Mouse (Mus musculus) liver, postnatal 0 days (tissue): ENCODE measurements around the gene Amacr.

Experiments used
- CTCF ChIP-seq: sonication (generic); IDR thresholded peaks from 2 replicates; pipeline ENCODE4 v1.5.1; 2016; ENCODE audit warnings: antibody characterized with exemption, low read depth
- EP300 ChIP-seq: IDR thresholded peaks from 2 replicates; pipeline ENCODE4 v1.6.1; 2016; ENCODE audit warnings: antibody characterized with exemption, low read depth, mild to moderate bottlenecking

DNA sequence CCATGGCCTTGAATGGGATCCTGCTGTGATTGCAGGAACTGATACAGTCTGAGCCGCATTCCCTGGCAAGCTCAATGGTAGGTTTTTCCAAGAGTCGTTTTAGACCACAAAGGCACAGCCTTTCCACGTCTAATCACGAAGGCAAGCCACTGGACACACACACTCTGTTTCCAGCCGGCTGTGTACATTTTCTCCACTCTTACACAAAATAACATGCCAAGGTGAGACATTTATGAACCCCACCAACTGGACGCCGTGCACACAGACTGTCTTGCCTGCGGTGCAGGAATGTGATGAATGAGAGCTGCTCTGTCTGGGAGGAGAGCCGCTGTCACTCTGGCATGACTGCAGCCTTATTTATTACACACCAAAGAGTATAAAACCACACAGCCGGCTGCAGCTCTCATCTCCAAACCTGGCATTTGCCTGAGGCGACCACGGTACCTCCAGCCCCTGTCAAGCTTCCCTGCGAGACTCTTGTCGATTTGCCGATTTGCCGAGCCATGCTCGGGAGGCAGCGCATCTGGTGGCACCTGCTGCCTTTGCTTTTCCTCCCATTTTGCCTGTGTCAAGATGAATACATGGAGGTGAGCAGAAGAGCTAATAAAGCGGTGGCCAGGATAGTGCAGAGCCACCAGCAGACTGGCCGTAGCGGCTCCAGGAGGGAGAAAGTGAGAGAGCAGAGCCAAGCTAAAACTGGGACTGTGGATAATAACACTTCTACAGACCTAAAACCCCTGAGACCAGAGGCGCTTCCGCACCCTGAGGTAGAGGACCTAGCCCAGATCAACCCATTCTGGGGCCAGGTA lies 29.4 kb upstream of the Amacr start, which contains the start of gene C1qtnf3:
- TF ChIP-seq CTCF (no peak), EP300 (no peak)
